ENCODE assay signal across 11 mouse cellular contexts in genomic region chr12:36373237-36373998, GRCm38 (mm10). TPM values are rescaled to one million over a fixed set of nuclear protein-coding genes. Genes with fewer than 3 reads are reported as not detected.
A peak's percentile ranks its signal among the peaks of the same experiment; 100 is the strongest.
DNase-seq lines count a peak whose midpoint lies in the region; ATAC-seq and TF ChIP-seq lines count a peak whose summit lies in the region.
"Had no signal": no experiment of that assay in that cellular context is flagged by ENCODE, and none has a peak within 500 bp of the region (broad histone marks: within the 10 kb centered on the region; RNA-seq: fewer than 3 reads in every experiment).

No protein-coding gene starts in this region.

- H3K4me1 ChIP-seq in hindbrain, postnatal 0 days (ENCODE audit: insufficient read depth, low read length), result no peaks in the 10 kb centered on the region
- no peaks in the 10 kb centered on the region for H3K4me1 ChIP-seq in hindbrain, embryonic 12.5 days
- no peaks in the 10 kb centered on the region for H3K4me1 ChIP-seq in midbrain, embryonic 13.5 days (replicated peaks)
- no peaks in the 10 kb centered on the region for H3K4me1 ChIP-seq in midbrain, embryonic 16.5 days (ENCODE audit: control insufficient read depth, insufficient read depth, low read length)
- H3K4me1 ChIP-seq: heart, embryonic 15.5 days had no signal

- ATAC-seq in hindbrain, postnatal 0 days, result no peak
- no peak for ATAC-seq in hindbrain, embryonic 12.5 days (ENCODE audit: low FRiP score)
- ATAC-seq in midbrain, embryonic 13.5 days, result 0 out of 2 replicates have a peak, but pooled peaks have one; percentile 58
- ATAC-seq in midbrain, embryonic 16.5 days, result no peak

- no peak overlapping the region for H3K4me3 ChIP-seq in hindbrain, postnatal 0 days (ENCODE audit: low read length)
- no peak overlapping the region for H3K4me3 ChIP-seq in hindbrain, embryonic 12.5 days
- H3K4me3 ChIP-seq in midbrain, embryonic 13.5 days (replicated peaks), result no peak overlapping the region
- no peak overlapping the region for H3K4me3 ChIP-seq in midbrain, embryonic 16.5 days (ENCODE audit: low read depth, low read length)
- H3K4me3 ChIP-seq: heart, embryonic 15.5 days had no signal

- 52% methylated on average over 4 of the region's 4 CpGs for WGBS in hindbrain, postnatal 0 days
- WGBS in hindbrain, embryonic 12.5 days, result 54% methylated on average over 4 of the region's 4 CpGs
- WGBS in midbrain, embryonic 13.5 days, result 58% methylated on average over 4 of the region's 4 CpGs
- WGBS in midbrain, embryonic 16.5 days, result 45% methylated on average over 4 of the region's 4 CpGs

- no peak for DNase-seq in hindbrain, postnatal 0 days (ENCODE audit: low spot score)
- DNase-seq in brain, embryonic 14.5 days (ENCODE audit: low read depth), result no peak
- DNase-seq in splenic B cell, adult 2 months (ENCODE audit: low read depth, low spot score), result peak; percentile 42
- no peak for DNase-seq in natural killer cell, adult 2 months (ENCODE audit: low spot score in 2 of 2)
- no peak for DNase-seq in left cerebral cortex, postnatal 4 days
- DNase-seq: right cerebral cortex, postnatal 4 days; thymus, postnatal 14 days had no signal

- H3K27me3 ChIP-seq in hindbrain, postnatal 0 days (ENCODE audit: insufficient read depth, low read length), result no peaks in the 10 kb centered on the region
- no peaks in the 10 kb centered on the region for H3K27me3 ChIP-seq in hindbrain, embryonic 12.5 days
- H3K27me3 ChIP-seq in midbrain, embryonic 13.5 days, result no peaks in the 10 kb centered on the region
- H3K27me3 ChIP-seq in midbrain, embryonic 16.5 days (ENCODE audit: control insufficient read depth, insufficient read depth, low read depth, low read length), result no peaks in the 10 kb centered on the region
- no peaks in the 10 kb centered on the region for H3K27me3 ChIP-seq in splenic B cell, adult 2 months (ENCODE audit: control insufficient read depth, insufficient read depth, low read length, poor library complexity, severe bottlenecking)
- H3K27me3 ChIP-seq: heart, embryonic 15.5 days had no signal

- intact Hi-C loops in left cerebral cortex, postnatal 4 days (cut with DNase I), result no loop called here

- H3K27ac ChIP-seq in hindbrain, postnatal 0 days, result no peak overlapping the region
- no peak overlapping the region for H3K27ac ChIP-seq in hindbrain, embryonic 12.5 days
- H3K27ac ChIP-seq in midbrain, embryonic 13.5 days, result no peak overlapping the region
- no peak overlapping the region for H3K27ac ChIP-seq in midbrain, embryonic 16.5 days (ENCODE audit: low read length)
- H3K27ac ChIP-seq: heart, embryonic 15.5 days had no signal

- no peak overlapping the region for H3K4me2 ChIP-seq in hindbrain, postnatal 0 days (ENCODE audit: low read depth, low read length)
- H3K4me2 ChIP-seq in hindbrain, embryonic 12.5 days (replicated peaks), result no peak overlapping the region
- H3K4me2 ChIP-seq in midbrain, embryonic 13.5 days (replicated peaks), result no peak overlapping the region
- no peak overlapping the region for H3K4me2 ChIP-seq in midbrain, embryonic 16.5 days (ENCODE audit: low read length)
- H3K4me2 ChIP-seq: heart, embryonic 15.5 days had no signal

- no peaks in the 10 kb centered on the region for H3K9me3 ChIP-seq in hindbrain, postnatal 0 days (ENCODE audit: low read length)
- H3K9me3 ChIP-seq in hindbrain, embryonic 12.5 days (replicated peaks), result no peaks in the 10 kb centered on the region
- H3K9me3 ChIP-seq in midbrain, embryonic 13.5 days, result no peaks in the 10 kb centered on the region
- no peaks in the 10 kb centered on the region for H3K9me3 ChIP-seq in midbrain, embryonic 16.5 days (replicated peaks; ENCODE audit: control insufficient read depth, low read length, poor library complexity, severe bottlenecking)
- H3K9me3 ChIP-seq: heart, embryonic 15.5 days had no signal

- no peaks in the 10 kb centered on the region for H3K36me3 ChIP-seq in hindbrain, postnatal 0 days (ENCODE audit: insufficient read depth, low read length)
- no peaks in the 10 kb centered on the region for H3K36me3 ChIP-seq in hindbrain, embryonic 12.5 days
- no peaks in the 10 kb centered on the region for H3K36me3 ChIP-seq in midbrain, embryonic 13.5 days
- no peaks in the 10 kb centered on the region for H3K36me3 ChIP-seq in midbrain, embryonic 16.5 days (ENCODE audit: control insufficient read depth, insufficient read depth, low read length)
- H3K36me3 ChIP-seq in splenic B cell, adult 2 months (ENCODE audit: control insufficient read depth, insufficient read depth, low read length, poor library complexity, severe bottlenecking), result no peaks in the 10 kb centered on the region
- H3K36me3 ChIP-seq: heart, embryonic 15.5 days had no signal

- no peak overlapping the region for H3K9ac ChIP-seq in hindbrain, postnatal 0 days (replicated peaks; ENCODE audit: low read length)
- no peak overlapping the region for H3K9ac ChIP-seq in hindbrain, embryonic 12.5 days
- no peak overlapping the region for H3K9ac ChIP-seq in midbrain, embryonic 13.5 days (replicated peaks)
- H3K9ac ChIP-seq in midbrain, embryonic 16.5 days (ENCODE audit: low read depth, low read length), result no peak overlapping the region
- H3K9ac ChIP-seq: heart, embryonic 15.5 days had no signal

- TF ChIP-seq POLR2A in brain, embryonic 14.5 days (IDR thresholded peaks at IDR 0.05; ENCODE audit: borderline replicate concordance, extremely low read depth, insufficient read depth, insufficient read length, poor library complexity, severe bottlenecking), result no peak

- peak; percentile 51 for TF ChIP-seq CTCF in hindbrain, postnatal 0 days (IDR thresholded peaks at IDR 0.05; ENCODE audit: low read depth)
- peak; percentile 41; the same call in 1 of the 2 replicates for TF ChIP-seq CTCF in brain, embryonic 14.5 days (IDR thresholded peaks at IDR 0.05; ENCODE audit: borderline replicate concordance, extremely low read depth, insufficient read depth, insufficient read length)

RNA-seq across cellular contexts. Expression of gene Ispd, which starts 7.8 kb away (rescaled TPM):
- 7.6 and 11.4 TPM in 2 replicates for total RNA-seq in hindbrain, postnatal 0 days (2014; rRNA removed)
- 13.3 and 13.9 TPM in 2 replicates for polyA plus RNA-seq in hindbrain, postnatal 0 days (2015; fragmentation: Nextera tagmentation; extraction: Ambion mirVana)
- polyA plus RNA-seq in hindbrain, embryonic 12.5 days (2016; fragmentation: Nextera tagmentation; extraction: Ambion mirVana), result 12.3 and 12.4 TPM in 2 replicates
- 10.9 and 11.7 TPM in 2 replicates for polyA plus RNA-seq in midbrain, embryonic 13.5 days (2015; fragmentation: Nextera tagmentation; extraction: Ambion mirVana)
- polyA plus RNA-seq in midbrain, embryonic 16.5 days (2015; fragmentation: Nextera tagmentation; extraction: Ambion mirVana), result 11.0 and 11.9 TPM in 2 replicates
- 3.3 and 5.1 TPM in 2 replicates for polyA plus RNA-seq in brain, embryonic 14.5 days (2012; rRNA removed)
- 10 to 100 TPM; 11.1 to 13.9 TPM for total RNA-seq in left cerebral cortex, postnatal 4 days (2021)

RNA-seq across cellular contexts. Expression of gene D630036H23Rik, which starts 8.6 kb away (rescaled TPM):
- 1.8 and 5.2 TPM in 2 replicates for total RNA-seq in hindbrain, postnatal 0 days (2014; rRNA removed)
- polyA plus RNA-seq in hindbrain, postnatal 0 days (2015; fragmentation: Nextera tagmentation; extraction: Ambion mirVana), result 2.7 and 2.9 TPM in 2 replicates
- 1.2 and 2.0 TPM in 2 replicates for polyA plus RNA-seq in hindbrain, embryonic 12.5 days (2016; fragmentation: Nextera tagmentation; extraction: Ambion mirVana)
- polyA plus RNA-seq in midbrain, embryonic 13.5 days (2015; fragmentation: Nextera tagmentation; extraction: Ambion mirVana), result 1.7 and 2.1 TPM in 2 replicates
- 2.6 and 3.4 TPM in 2 replicates for polyA plus RNA-seq in midbrain, embryonic 16.5 days (2015; fragmentation: Nextera tagmentation; extraction: Ambion mirVana)
- polyA plus RNA-seq in brain, embryonic 14.5 days (2012; rRNA removed), result 0.94 and 1.0 TPM in 2 replicates
- total RNA-seq in left cerebral cortex, postnatal 4 days (2021), result 1 to 10 TPM; 1.1 to 2.3 TPM

RNA-seq across cellular contexts. Expression of gene Sostdc1, which starts 59.5 kb away (rescaled TPM):
- 12.0 and 14.2 TPM in 2 replicates for total RNA-seq in hindbrain, postnatal 0 days (2014; rRNA removed)
- 28.9 and 32.4 TPM in 2 replicates for polyA plus RNA-seq in hindbrain, postnatal 0 days (2015; fragmentation: Nextera tagmentation; extraction: Ambion mirVana)
- 17.4 and 17.9 TPM in 2 replicates for polyA plus RNA-seq in hindbrain, embryonic 12.5 days (2016; fragmentation: Nextera tagmentation; extraction: Ambion mirVana)
- 3.0 and 4.6 TPM in 2 replicates for polyA plus RNA-seq in midbrain, embryonic 13.5 days (2015; fragmentation: Nextera tagmentation; extraction: Ambion mirVana)
- 11.9 and 13.0 TPM in 2 replicates for polyA plus RNA-seq in midbrain, embryonic 16.5 days (2015; fragmentation: Nextera tagmentation; extraction: Ambion mirVana)
- 6.4 and 14.8 TPM in 2 replicates for polyA plus RNA-seq in brain, embryonic 14.5 days (2012; rRNA removed)
- 1 to 10 TPM; 4.5 to 5.0 TPM for total RNA-seq in left cerebral cortex, postnatal 4 days (2021)
